Mouse (Mus musculus): ENCODE results near the gene 4930415O20Rik.

Gene 4930415O20Rik

GRCm38 (mm10) chr15:98602191-98602881, 31.5 kb downstream of the 4930415O20Rik start:
- ATAC-seq (ENCODE audit: insufficient number of reproducible peaks, low FRiP score, low TSS enrichment), result no peak

GRCm38 (mm10) chr15:98602921-98603458, 32.2 kb downstream of the 4930415O20Rik start:
- no peak for ATAC-seq (ENCODE audit: insufficient number of reproducible peaks, low FRiP score, low TSS enrichment)

GRCm38 (mm10) chr15:98604041-98604575, 33.3 kb downstream of the 4930415O20Rik start:
- ATAC-seq (ENCODE audit: insufficient number of reproducible peaks, low FRiP score, low TSS enrichment), result no peak

- ATAC-seq (ENCODE audit: insufficient number of reproducible peaks, low FRiP score, low TSS enrichment), result no peak
Measured at GRCm38 (mm10) chr15:98606051-98606536, 35.3 kb downstream of the 4930415O20Rik start.

- ATAC-seq (ENCODE audit: insufficient number of reproducible peaks, low FRiP score, low TSS enrichment), result no peak
Measured at GRCm38 (mm10) chr15:98606739-98607138, 35.9 kb downstream of the 4930415O20Rik start.

GRCm38 (mm10) chr15:98607557-98607956, 36.8 kb downstream of the 4930415O20Rik start:
- ATAC-seq (ENCODE audit: insufficient number of reproducible peaks, low FRiP score, low TSS enrichment), result no peak

- 0 out of 2 replicates have a peak, but pooled peaks have one; percentile 27 for ATAC-seq (ENCODE audit: insufficient number of reproducible peaks, low FRiP score, low TSS enrichment)
Measured at GRCm38 (mm10) chr15:98608058-98608783, 37.4 kb downstream of the 4930415O20Rik start.

- ATAC-seq (ENCODE audit: insufficient number of reproducible peaks, low FRiP score, low TSS enrichment), result no peak
Measured at GRCm38 (mm10) chr15:98608784-98609250, 38.0 kb downstream of the 4930415O20Rik start.

- peak; percentile 39; the same call in 1 of the 2 replicates for ATAC-seq (ENCODE audit: insufficient number of reproducible peaks, low FRiP score, low TSS enrichment)
Measured at GRCm38 (mm10) chr15:98609331-98610130, 38.7 kb downstream of the 4930415O20Rik start, which contains the start of gene Adcy6. Adcy6 (minus strand) TSS chr15:98610076.

- no peak for ATAC-seq (ENCODE audit: insufficient number of reproducible peaks, low FRiP score, low TSS enrichment)
Measured at GRCm38 (mm10) chr15:98610131-98610633, 39.4 kb downstream of the 4930415O20Rik start.

GRCm38 (mm10) chr15:98612229-98612628, 41.4 kb downstream of the 4930415O20Rik start:
- ATAC-seq (ENCODE audit: insufficient number of reproducible peaks, low FRiP score, low TSS enrichment), result no peak

GRCm38 (mm10) chr15:98614551-98614950, 43.7 kb downstream of the 4930415O20Rik start:
- ATAC-seq (ENCODE audit: insufficient number of reproducible peaks, low FRiP score, low TSS enrichment), result 0 out of 2 replicates have a peak, but pooled peaks have one; percentile 56

- no peak for ATAC-seq (ENCODE audit: insufficient number of reproducible peaks, low FRiP score, low TSS enrichment)
Measured at GRCm38 (mm10) chr15:98614971-98615370, 44.2 kb downstream of the 4930415O20Rik start.

- no peak for ATAC-seq (ENCODE audit: insufficient number of reproducible peaks, low FRiP score, low TSS enrichment)
Measured at GRCm38 (mm10) chr15:98615751-98616150, 44.9 kb downstream of the 4930415O20Rik start.

- ATAC-seq (ENCODE audit: insufficient number of reproducible peaks, low FRiP score, low TSS enrichment), result no peak
Measured at GRCm38 (mm10) chr15:98616362-98617175, 45.8 kb downstream of the 4930415O20Rik start.

- no peak; the same call in 1 of the 2 replicates for ATAC-seq (ENCODE audit: insufficient number of reproducible peaks, low FRiP score, low TSS enrichment)
Measured at GRCm38 (mm10) chr15:98617176-98617537, 46.4 kb downstream of the 4930415O20Rik start.

GRCm38 (mm10) chr15:98622199-98622598, 51.4 kb downstream of the 4930415O20Rik start:
- no peak for ATAC-seq (ENCODE audit: insufficient number of reproducible peaks, low FRiP score, low TSS enrichment)

GRCm38 (mm10) chr15:98622721-98623120, 51.9 kb downstream of the 4930415O20Rik start:
- no peak for ATAC-seq (ENCODE audit: insufficient number of reproducible peaks, low FRiP score, low TSS enrichment)

GRCm38 (mm10) chr15:98623361-98623821, 52.6 kb downstream of the 4930415O20Rik start:
- no peak for ATAC-seq (ENCODE audit: insufficient number of reproducible peaks, low FRiP score, low TSS enrichment)

Measured in cerebellum, adult (tissue).